Mouse (Mus musculus): ENCODE data around the gene Slc25a51.
"Not testable (repeated sequence)": the region's sequence is repeated elsewhere in the genome, so short reads cannot be mapped to it uniquely, and the experiment has no call there.

The Slc25a51 gene

DNA sequence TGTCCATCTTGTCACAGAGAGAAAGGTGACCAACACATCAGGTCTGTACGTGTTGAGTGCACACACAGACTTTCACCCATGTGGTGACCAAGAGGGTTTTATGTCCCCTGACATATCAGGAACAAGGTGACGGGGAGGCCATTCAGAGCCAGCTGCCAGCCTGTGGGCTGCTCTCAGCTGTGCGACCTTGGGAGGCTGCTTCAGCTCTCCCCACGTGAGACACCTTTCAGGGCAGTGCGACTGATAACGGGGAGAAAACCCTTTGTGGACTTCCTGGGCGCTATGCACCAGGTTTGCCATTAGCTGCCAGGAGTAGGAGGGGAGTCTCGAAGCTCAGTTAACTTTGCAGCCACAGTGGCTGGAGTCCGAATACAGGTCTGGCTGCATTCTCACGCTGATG, 14.1 kb upstream of the Slc25a51 start:
- DNase-seq = no peak

- DNase-seq = no peak
Observed at GRCm38 (mm10) chr4:45421519-45422260, 13.1 kb upstream of the Slc25a51 start.

DNA sequence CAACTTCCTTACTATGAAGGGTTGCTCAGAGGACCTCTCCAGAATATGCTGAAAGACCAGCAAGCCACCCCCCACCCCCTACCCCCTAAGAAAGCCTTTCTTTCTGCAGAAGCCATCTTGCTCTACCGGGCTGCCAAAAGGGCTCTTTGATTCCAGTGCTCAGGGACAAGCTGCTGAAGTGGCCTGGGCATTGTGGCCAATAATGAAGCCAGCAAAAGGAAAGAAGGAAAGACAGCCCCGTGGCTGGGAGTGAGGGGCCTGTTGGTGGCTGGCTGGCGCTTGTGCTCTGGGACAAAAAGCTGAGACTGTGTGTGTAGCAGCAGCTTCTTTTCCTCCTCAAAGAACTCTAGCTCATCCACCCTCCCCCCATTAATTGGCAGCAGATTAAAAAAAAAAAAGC, 12.2 kb upstream of the Slc25a51 start:
- no peak for DNase-seq

- no peak for DNase-seq
Observed at GRCm38 (mm10) chr4:45419051-45419450, 10.5 kb upstream of the Slc25a51 start.

GRCm38 (mm10) chr4:45418229-45418950, 9.8 kb upstream of the Slc25a51 start:
- peak; percentile 62 to 67 for DNase-seq

GRCm38 (mm10) chr4:45416314-45416713, 7.7 kb upstream of the Slc25a51 start:
- no peak for DNase-seq

- DNase-seq = no peak
Observed at GRCm38 (mm10) chr4:45413674-45414338, 5.2 kb upstream of the Slc25a51 start.

GRCm38 (mm10) chr4:45412433-45413192, 4.0 kb upstream of the Slc25a51 start:
- DNase-seq = no peak

GRCm38 (mm10) chr4:45411181-45411790, 2.7 kb upstream of the Slc25a51 start:
- DNase-seq = no peak

DNA sequence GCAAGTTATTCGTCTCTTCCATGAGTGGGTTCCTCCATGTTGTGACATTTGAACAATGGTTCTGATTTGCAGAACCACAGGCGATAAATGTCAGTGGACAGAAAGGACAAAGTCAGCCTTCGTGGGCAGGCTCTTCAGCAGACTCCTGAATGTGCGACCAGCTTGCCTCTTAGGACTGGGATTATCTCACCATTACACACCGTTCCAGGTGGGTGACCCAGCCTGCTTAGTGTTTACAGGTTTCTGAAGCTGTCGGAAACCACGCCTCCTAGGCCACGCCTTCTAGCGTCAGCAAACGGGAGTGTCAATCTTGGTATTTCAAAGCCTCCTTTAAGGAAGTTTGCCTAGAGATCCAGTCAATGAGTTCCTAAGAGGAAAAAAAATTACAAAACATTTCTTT, 704 bp upstream of the Slc25a51 start:
- DNase-seq = peak; percentile 83 to 84

DNA sequence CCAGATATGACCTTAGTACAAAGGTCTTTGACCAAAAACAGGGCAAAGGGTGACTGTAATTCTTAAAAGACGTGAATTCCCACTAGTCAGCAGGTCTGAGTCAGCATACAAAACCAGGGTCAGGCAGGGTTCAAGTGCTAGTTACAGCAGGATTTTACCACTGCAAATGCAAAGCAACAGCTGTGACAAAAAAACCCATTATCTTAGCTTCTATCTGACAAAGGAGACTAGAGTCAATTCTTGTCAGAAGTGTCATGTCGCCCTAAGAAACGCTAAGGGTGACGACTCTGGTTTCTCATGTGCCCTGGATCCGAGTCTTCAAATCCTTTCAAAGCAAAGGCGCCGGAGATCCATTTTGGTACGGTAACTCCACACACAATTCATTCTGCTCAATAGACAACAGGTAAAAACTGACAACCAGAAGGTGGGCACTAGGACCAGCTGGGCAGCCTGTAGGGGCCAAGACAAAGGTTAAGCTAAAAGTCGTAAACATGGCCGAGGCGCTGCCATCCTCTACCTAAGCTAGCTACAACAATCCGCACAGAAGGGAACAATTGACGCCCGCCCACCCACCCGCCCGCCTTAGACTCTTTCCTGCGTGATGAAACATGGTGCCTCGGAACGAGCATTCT, 747 bp downstream of the Slc25a51 start:
- DNase-seq = no peak

DNA sequence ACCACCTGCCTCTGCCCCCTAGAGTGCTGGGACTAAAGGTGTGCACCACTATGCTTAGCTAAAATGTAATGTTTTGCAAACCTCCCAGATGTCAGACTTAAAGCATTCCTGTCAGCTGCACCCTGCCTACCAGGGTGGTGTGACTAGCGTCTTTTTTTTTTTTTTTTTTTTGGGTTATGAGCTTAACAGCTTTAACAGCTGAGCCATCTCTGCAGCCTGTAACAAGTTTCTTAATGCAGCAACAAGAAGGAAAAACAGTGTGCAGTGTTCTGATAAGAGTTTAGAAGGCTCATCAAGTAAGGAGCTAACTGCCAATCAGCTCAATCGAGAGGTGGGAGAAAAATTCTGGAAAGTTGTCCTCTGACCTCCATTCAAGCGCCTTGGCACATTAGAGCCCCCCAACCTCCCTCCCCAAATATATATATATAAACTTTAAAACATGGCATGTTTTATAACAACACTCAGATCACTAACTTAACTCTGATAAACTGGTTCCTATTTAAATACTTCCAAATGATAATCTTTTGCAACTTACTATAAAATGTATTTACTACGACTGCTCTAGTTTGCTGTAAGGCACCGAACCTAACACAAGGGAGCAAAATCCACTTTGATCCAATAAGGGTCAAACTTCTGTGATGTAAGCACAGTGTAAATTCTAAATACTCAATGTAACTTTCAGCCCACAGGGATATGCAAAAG, 1.4 kb downstream of the Slc25a51 start:
- DNase-seq = no peak

DNA sequence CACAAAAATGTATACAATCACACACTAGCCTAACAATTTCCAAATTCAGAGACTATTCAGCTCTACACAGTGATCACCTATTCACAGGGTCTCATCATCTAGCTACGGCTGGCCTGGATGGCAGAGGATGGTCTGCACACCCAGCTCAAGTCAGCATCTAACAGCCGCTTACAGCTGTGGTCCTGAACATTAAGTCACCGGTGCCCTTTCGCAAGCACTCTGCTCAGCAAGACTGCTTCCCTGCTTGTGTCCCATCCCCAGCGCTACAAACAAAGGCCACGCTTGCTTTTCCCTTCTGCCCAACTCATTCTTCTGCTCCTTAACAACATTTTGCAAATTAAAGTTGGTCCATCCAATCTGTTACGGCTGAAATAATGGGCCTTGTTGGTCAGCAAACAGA, 2.2 kb downstream of the Slc25a51 start:
- no peak for DNase-seq

DNA sequence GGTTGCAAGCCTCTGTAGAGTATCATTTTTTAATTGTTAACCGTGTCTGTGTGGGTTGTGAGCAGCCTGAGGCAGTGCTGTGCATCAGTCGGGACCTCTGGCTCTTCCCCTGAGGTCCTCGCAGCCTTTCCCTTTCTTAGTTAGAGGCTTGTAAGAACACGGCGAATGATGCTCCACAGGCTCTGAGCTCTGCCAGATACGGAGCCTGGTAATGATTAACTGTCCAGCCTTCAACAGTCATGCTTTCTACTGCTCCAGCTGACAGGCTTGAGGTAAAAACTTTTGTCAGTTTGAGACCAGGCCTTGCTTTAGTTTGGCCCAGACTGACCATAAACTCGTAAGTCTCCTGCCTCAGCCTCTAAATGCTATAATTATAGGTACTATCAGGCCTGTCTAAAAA, 3.3 kb downstream of the Slc25a51 start:
- no peak for DNase-seq

DNA sequence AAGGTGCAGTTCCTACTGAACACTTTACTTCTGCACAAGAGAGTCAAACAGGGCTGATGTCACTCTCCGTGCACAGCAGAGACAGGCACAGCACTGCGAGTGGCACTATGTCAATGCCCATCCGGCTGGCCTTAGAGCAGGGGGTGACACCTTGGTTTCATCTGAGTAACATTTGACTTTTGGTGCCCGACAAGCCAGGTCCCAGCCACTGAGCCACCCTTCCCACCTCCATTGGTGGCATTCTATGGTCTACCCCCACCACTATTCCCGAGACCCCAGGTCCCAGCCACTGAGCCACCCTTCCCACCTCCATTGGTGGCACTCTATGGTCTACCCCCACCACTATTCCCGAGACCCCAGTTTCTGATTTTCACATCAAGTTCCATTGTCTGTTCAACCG, 4.5 kb downstream of the Slc25a51 start:
- no peak for DNase-seq

- no peak for DNase-seq
Observed at GRCm38 (mm10) chr4:45403499-45403878, 5.1 kb downstream of the Slc25a51 start.

DNA sequence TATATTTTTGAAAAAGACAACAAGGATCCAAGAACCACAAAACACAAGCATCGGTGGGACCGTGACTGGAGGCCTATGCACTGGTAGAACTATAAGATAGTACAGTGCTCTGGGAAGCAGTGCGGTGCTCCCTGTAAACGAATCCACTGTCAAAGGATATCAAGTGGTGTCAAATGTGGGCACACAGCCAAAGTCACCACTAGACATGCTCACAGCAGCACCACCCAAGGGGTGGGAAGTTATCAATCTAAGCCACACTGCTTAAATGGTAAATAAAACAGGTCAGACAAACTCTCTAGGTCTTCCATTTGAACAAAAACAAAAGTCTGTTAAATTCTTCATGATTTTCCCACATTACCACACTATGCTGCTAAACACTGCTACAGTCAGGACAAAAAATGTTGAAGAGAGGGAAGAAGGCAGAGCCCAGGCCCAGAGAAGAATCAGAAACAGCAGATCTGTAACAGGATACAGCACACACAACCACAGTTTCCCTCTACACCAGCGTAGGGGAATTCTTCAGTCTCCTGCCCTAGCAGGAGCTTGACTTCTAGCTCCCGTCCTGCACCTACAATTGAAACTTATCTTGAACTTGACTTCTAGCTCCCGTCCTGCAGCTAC, 5.6 kb downstream of the Slc25a51 start:
- no peak for DNase-seq

- DNase-seq = no peak
Observed at GRCm38 (mm10) chr4:45402281-45402680, 6.3 kb downstream of the Slc25a51 start.

DNA sequence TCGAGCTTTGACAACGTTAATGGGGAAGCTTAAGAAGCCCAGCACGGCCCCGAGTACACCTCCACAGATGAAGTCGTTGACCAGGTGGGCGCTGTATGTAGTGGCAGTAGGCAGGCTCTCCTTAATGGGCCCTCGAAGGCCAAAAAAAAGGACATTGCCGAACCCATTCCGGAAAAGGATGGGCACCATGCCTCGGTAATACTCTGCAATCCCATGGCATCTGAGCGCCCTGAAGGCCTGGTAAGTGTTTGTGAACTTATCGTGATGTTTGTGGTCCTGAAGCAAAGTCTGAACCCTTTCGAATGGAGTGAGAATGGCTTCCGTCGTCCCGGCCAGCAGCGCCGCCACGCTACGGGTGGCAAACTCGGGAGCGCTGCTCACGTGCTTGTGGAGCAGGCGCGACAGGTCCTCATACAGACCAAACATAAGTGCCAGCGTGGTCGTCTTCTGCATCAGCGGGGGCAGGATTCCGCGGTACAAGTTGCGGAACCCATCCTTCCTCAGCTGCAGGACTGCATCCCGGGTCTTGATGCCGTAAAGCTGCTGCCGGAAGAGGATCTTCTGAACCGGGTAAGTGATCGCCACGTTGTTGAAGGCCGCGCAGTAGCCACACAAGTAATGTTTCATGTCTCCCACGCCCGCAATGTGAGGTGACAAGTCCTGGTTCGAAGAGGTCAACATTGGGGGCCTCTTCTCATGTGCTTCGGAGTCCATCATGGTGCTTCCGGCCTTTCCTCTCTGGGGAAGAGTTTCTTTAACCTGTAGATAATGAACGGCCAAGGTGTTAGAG, 8.9 kb downstream of the Slc25a51 start:
- DNase-seq = no peak

GRCm38 (mm10) chr4:45398315-45398714, 10.3 kb downstream of the Slc25a51 start:
- DNase-seq = not testable (repeated sequence)
